Mouse (Mus musculus) erythroblast, embryonic 14.5 days (primary cell): ENCODE results near the gene Gm17349.

Experiments used
- GATA1 ChIP-seq: IDR thresholded peaks from 2 replicates; pipeline ENCODE4 v1.6.1; 2012; ENCODE audit warnings: low read length, inconsistent platforms, mixed read lengths
- TAL1 ChIP-seq: IDR thresholded peaks from 3 replicates; pipeline ENCODE4 v1.6.1; 2012; ENCODE audit warnings: low read length, inconsistent platforms, mixed read lengths

GRCm38 (mm10) chr15:99723515-99724291 is 18.4 kb upstream of the Gm17349 start:
- TF ChIP-seq GATA1 (no peak), TAL1 (no peak)
